Mouse (Mus musculus) intestine, embryonic 16.5 days (tissue): ENCODE results near the gene Usp7. TPM values are rescaled to one million over a fixed set of nuclear protein-coding genes. Genes with fewer than 3 reads are reported as not detected.

Experiments used
- ATAC-seq: fragments of 200-750 bp; cut with Nextera tagmentation; 2 replicates; pipeline ENCODE4 v1.8.0; 2017; ENCODE audit warnings: moderate TSS enrichment, moderate library complexity
- H3K27ac ChIP-seq: fragments of 300-500 bp; sonication (generic); 2 replicates; pipeline ENCODE4 v1.5.1; 2014; ENCODE audit warnings: mild to moderate bottlenecking, low read length
- H3K27me3 ChIP-seq: fragments of 300-500 bp; sonication (generic); replicated peaks from 2 replicates; pipeline ENCODE4 v1.6.1; 2014; ENCODE audit warnings: low read length, control low read depth, mixed read lengths; ENCODE audit not compliant: control insufficient read depth, insufficient read depth
- H3K36me3 ChIP-seq: fragments of 300-500 bp; sonication (generic); 2 replicates; pipeline ENCODE4 v1.6.1; 2014; ENCODE audit warnings: low read length, control low read depth; ENCODE audit not compliant: control insufficient read depth, insufficient read depth
- H3K4me1 ChIP-seq: fragments of 300-500 bp; sonication (generic); 2 replicates; pipeline ENCODE4 v1.6.1; 2014; ENCODE audit warnings: low read length, control low read depth, mixed read lengths; ENCODE audit not compliant: control insufficient read depth, insufficient read depth
- H3K4me2 ChIP-seq: fragments of 300-500 bp; sonication (generic); 2 replicates; pipeline ENCODE4 v1.6.1; 2014; ENCODE audit warnings: low read depth, low read length, control low read depth
- H3K4me3 ChIP-seq: fragments of 300-500 bp; sonication (generic); 2 replicates; pipeline ENCODE4 v1.5.1; 2014; ENCODE audit warnings: mild to moderate bottlenecking, low read length
- H3K9ac ChIP-seq: fragments of 300-500 bp; sonication (generic); 2 replicates; pipeline ENCODE4 v1.6.1; 2014; ENCODE audit warnings: low read depth, low read length
- H3K9me3 ChIP-seq: fragments of 300-500 bp; sonication (generic); 2 replicates; pipeline ENCODE4 v1.6.1; 2016; ENCODE audit warnings: low read length, control low read depth; ENCODE audit not compliant: control insufficient read depth
- WGBS: fragments of 180-500 bp; shearing (Covaris S2); extraction: QIAGEN DNeasy Blood & Tissue Kit; methylation state at CpG from one replicate; pipeline ENCODE4 v1.1.7; 2014; 5-methylcytosine and 5-hydroxymethylcytosine counted together
- polyA plus RNA-seq: library from polyadenylated mRNA; unstranded; fragments of >200 nt; fragmentation: Nextera tagmentation; extraction: Ambion mirVana; gene quantifications from 2 replicates; pipeline ENCODE4 v1.2.1, GENCODE M21; 2015

Usp7 gene
- polyA plus RNA-seq, 1 experiment from 2014 or later: 19.1 TPM

DNA sequence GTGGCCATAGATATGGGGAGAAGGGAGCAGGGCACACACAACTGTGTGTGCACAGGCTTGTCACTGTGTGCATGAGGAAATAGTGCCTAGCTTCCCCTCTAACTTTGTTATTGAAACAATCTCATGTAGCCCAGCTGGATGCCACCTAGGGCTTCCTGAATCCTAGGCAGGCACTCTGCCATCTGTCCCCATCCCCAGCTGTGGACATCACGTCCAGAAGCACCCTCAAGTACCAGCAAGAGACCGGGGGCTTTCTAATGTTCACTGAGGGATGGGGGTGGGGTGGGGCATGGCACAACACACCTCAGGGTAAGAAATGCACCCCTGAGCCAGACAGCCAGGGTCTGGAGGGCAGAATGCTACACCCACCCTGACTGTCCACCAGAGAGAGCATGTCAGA, 123.7 kb downstream of the Usp7 start:
- no peak for ATAC-seq
- no peaks in the 10 kb centered on the region for H3K27me3 ChIP-seq
- no peak overlapping the region for H3K4me2 ChIP-seq
- no peak overlapping the region for H3K4me3 ChIP-seq
- 87% methylated on average over 2 of the region's 2 CpGs for WGBS
- H3K9ac ChIP-seq: no peak overlapping the region
- no peaks in the 10 kb centered on the region for H3K9me3 ChIP-seq
- no peak overlapping the region for H3K27ac ChIP-seq
- H3K4me1 ChIP-seq: peaks cover 53% of the 10 kb centered on the region
- no peaks in the 10 kb centered on the region for H3K36me3 ChIP-seq

GRCm38 (mm10) chr16:8667814-8668213, 124.3 kb downstream of the Usp7 start:
- Histone ChIP-seq H3K4me2 (no peak overlapping the region), H3K9ac (0 out of 2 replicates have a peak overlapping the region, but pooled peaks have one; percentile 19), H3K4me1 (peaks cover 49% of the 10 kb centered on the region), H3K36me3 (no peaks in the 10 kb centered on the region), H3K4me3 (no peak overlapping the region), H3K27me3 (no peaks in the 10 kb centered on the region), H3K9me3 (no peaks in the 10 kb centered on the region), H3K27ac (peak overlapping the region; percentile 28)
- 62% methylated on average over 4 of the region's 4 CpGs for WGBS
- no peak for ATAC-seq

DNA sequence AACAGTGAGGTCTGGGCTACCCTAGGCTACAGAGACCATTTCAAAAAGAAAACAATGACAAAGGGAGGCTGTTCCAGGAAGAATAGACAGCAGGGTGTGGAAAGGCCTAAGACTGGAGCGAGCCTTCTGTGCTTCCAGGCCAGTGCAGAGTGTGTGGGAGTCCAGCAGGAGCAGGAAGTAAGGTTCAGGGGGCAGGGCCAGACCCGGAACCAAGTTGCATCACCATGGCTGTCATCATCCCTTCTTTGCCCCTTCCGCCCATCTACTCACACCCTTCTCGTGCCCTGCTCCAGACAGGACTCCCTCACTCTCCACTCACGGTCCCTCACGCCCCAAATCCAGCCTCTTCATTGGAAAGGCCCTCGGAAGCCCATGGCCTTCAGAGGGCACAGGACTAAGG, 124.8 kb downstream of the Usp7 start:
- no peaks in the 10 kb centered on the region for H3K9me3 ChIP-seq
- ATAC-seq: no peak
- 78% methylated on average over 7 of the region's 7 CpGs for WGBS
- no peaks in the 10 kb centered on the region for H3K36me3 ChIP-seq
- H3K27ac ChIP-seq: peak overlapping the region; percentile 28; the same call in 1 of the 2 replicates
- 0 out of 2 replicates have a peak overlapping the region, but pooled peaks have one; percentile 19 for H3K9ac ChIP-seq
- H3K4me3 ChIP-seq: no peak overlapping the region
- no peaks in the 10 kb centered on the region for H3K27me3 ChIP-seq
- H3K4me2 ChIP-seq: no peak overlapping the region
- H3K4me1 ChIP-seq: peaks cover 49% of the 10 kb centered on the region

- H3K27ac ChIP-seq: no peak overlapping the region
- H3K9ac ChIP-seq: peak overlapping the region; percentile 27; the same call in 1 of the 2 replicates
- H3K9me3 ChIP-seq: no peaks in the 10 kb centered on the region
- peaks cover 49% of the 10 kb centered on the region for H3K4me1 ChIP-seq
- WGBS: 34% methylated on average over 2 of the region's 2 CpGs
- ATAC-seq: no peak
- no peak overlapping the region for H3K4me3 ChIP-seq
- peaks cover 3% of the 10 kb centered on the region for H3K36me3 ChIP-seq
- no peaks in the 10 kb centered on the region for H3K27me3 ChIP-seq
- no peak overlapping the region for H3K4me2 ChIP-seq
These were observed 125.7 kb downstream of the Usp7 start for GRCm38 (mm10) chr16:8666452-8666851.

- WGBS: 82% methylated on average over 5 of the region's 5 CpGs
- Histone ChIP-seq H3K27ac (no peak overlapping the region), H3K9ac (no peak overlapping the region), H3K4me3 (no peak overlapping the region), H3K36me3 (peaks cover 3% of the 10 kb centered on the region), H3K4me2 (no peak overlapping the region), H3K27me3 (no peaks in the 10 kb centered on the region), H3K9me3 (no peaks in the 10 kb centered on the region), H3K4me1 (peaks cover 44% of the 10 kb centered on the region)
- ATAC-seq: no peak
These were observed 126.7 kb downstream of the Usp7 start for GRCm38 (mm10) chr16:8665367-8665766.

DNA sequence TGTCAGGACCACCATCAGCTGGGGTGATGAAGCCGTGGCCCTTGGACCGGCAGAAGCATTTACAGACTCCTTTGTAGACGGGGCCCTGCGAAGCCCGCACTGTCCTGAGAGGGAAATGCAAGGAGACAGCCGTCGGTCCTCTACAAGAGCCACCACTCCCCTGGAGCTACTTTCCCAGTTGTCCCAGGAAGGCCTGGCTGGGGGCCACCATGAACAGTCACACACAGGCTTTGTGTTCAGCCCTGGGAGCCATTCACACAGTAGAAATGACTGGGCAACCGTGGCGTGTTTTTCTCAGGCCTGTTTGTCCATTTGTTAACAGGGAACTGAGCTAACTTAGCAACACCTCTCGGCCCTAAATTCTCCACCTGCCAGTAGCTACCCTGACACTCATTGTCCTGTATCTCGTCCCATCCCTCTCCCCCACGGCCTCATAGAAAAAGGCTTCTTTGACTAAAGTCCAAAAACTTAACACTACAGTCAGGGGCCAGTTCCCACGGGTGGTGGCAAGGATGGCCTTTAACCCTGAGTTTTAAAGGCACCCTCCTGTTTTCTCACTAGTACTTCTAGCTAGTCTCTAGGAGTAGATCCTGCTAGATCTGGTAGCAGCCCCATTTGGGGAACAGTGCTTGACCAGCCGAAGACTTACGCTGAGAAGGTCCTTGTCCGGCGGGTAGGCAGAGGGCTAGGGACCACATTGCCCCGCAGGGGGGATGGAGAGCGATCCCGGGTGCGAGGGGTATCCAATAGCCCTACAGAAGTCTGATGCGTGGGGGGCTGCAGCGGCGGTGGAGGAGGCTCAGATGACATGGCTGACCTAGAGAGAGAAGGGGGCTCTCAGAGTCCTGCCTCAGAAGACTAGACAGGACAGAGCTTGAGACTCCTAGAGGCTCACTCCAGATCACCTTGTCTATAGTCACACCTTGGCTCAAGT, 128.2 kb downstream of the Usp7 start:
- H3K4me2 ChIP-seq: no peak overlapping the region
- no peaks in the 10 kb centered on the region for H3K9me3 ChIP-seq
- no peak overlapping the region for H3K27ac ChIP-seq
- peaks cover 3% of the 10 kb centered on the region for H3K36me3 ChIP-seq
- ATAC-seq: no peak
- peaks cover 30% of the 10 kb centered on the region for H3K4me1 ChIP-seq
- no peak overlapping the region for H3K9ac ChIP-seq
- H3K27me3 ChIP-seq: no peaks in the 10 kb centered on the region
- H3K4me3 ChIP-seq: no peak overlapping the region
- WGBS: 82% methylated on average over 24 of the region's 24 CpGs

GRCm38 (mm10) chr16:8663022-8663421, 129.1 kb downstream of the Usp7 start:
- no peaks in the 10 kb centered on the region for H3K27me3 ChIP-seq
- no peak overlapping the region for H3K27ac ChIP-seq
- no peak for ATAC-seq
- H3K4me1 ChIP-seq: peaks cover 23% of the 10 kb centered on the region
- H3K4me2 ChIP-seq: no peak overlapping the region
- no peak overlapping the region for H3K9ac ChIP-seq
- WGBS: 79% methylated on average over 2 of the region's 2 CpGs
- peaks cover 3% of the 10 kb centered on the region for H3K36me3 ChIP-seq
- no peaks in the 10 kb centered on the region for H3K9me3 ChIP-seq
- no peak overlapping the region for H3K4me3 ChIP-seq

DNA sequence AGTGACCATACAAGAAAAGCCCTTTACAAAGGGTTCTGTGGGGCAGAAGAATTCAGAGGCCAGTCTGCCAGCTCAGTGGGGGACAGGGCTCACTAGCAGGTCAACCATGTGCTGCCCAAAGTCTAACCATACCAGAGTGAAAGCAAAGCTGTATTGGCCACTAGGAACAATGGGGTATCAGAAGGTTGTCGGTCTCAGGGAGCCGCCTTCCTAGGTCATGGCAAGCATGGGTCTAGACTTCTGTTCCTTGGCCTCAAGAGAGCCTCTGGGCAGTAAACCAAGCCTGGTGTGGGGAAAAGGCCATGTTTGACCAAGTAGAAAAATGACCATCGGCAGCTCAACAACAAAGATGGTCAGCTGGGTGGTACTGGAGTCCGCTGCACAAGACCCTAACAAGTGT, 133.3 kb downstream of the Usp7 start:
- no peak overlapping the region for H3K9ac ChIP-seq

DNA sequence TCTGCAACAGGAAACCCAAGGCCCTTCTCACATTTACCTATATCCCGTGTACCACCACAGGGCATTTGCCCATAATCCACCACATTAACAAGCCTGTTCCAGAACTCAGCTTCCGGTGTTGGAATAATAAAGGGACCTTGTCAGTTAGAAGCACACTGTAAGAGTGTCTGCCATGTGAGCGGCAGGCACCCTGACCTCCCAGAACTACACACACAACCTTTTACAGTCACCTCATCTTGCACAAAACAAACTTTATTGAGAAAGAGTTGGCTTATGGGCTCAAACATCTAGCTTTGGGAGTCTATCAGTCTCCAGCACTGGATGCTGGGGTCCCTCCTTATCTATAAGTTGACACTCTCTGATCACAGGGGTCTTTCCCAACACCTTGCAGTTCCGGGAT, 133.8 kb downstream of the Usp7 start:
- WGBS: 87% methylated on average over 4 of the region's 4 CpGs
- Histone ChIP-seq H3K9ac (no peak overlapping the region), H3K4me3 (no peak overlapping the region), H3K27me3 (no peaks in the 10 kb centered on the region), H3K9me3 (no peaks in the 10 kb centered on the region), H3K36me3 (peaks cover 9% of the 10 kb centered on the region), H3K4me1 (0 out of 2 replicates have a peak, but pooled peaks cover 3% of the 10 kb centered on the region), H3K27ac (no peak overlapping the region), H3K4me2 (no peak overlapping the region)
- ATAC-seq: no peak

More for the DNA sequence above, 133.3 kb downstream of the Usp7 start:
- Histone ChIP-seq H3K4me2 (no peak overlapping the region), H3K4me1 (0 out of 2 replicates have a peak, but pooled peaks cover 3% of the 10 kb centered on the region), H3K9me3 (no peaks in the 10 kb centered on the region), H3K27ac (no peak overlapping the region), H3K4me3 (no peak overlapping the region), H3K27me3 (no peaks in the 10 kb centered on the region), H3K36me3 (peaks cover 6% of the 10 kb centered on the region)
- WGBS: 90% methylated on average over 4 of the region's 4 CpGs
- ATAC-seq: no peak
